Mouse (Mus musculus) liver, embryonic 16.5 days (tissue): ENCODE results near the gene Cdh16. TPM values are rescaled to one million over a fixed set of nuclear protein-coding genes. Genes with fewer than 3 reads are reported as not detected.

ENCODE experiments used
- ATAC-seq: fragments of 200-750 bp; cut with Nextera tagmentation; 2 replicates; pipeline ENCODE4 v1.8.0; 2017; ENCODE audit warnings: low read depth, mild to moderate bottlenecking, moderate number of reproducible peaks, moderate library complexity
- H3K27ac ChIP-seq: fragments of 300-500 bp; sonication (generic); 2 replicates; pipeline ENCODE4 v1.5.1; 2014; ENCODE audit warnings: mild to moderate bottlenecking, low read length
- H3K27me3 ChIP-seq: fragments of 300-500 bp; sonication (generic); 2 replicates; pipeline ENCODE4 v1.6.1; 2014; ENCODE audit warnings: low read depth, low read length, mixed read lengths; ENCODE audit not compliant: control insufficient read depth, insufficient read depth
- H3K36me3 ChIP-seq: fragments of 300-500 bp; sonication (generic); 2 replicates; pipeline ENCODE4 v1.6.1; 2014; ENCODE audit warnings: mild to moderate bottlenecking; ENCODE audit not compliant: control insufficient read depth, insufficient read depth
- H3K4me1 ChIP-seq: fragments of 300-500 bp; sonication (generic); 2 replicates; pipeline ENCODE4 v1.6.1; 2014; ENCODE audit warnings: low read depth, low read length, mixed read lengths; ENCODE audit not compliant: control insufficient read depth
- H3K4me2 ChIP-seq: fragments of 300-500 bp; sonication (generic); 2 replicates; pipeline ENCODE4 v1.6.1; 2014; ENCODE audit warnings: low read depth, low read length, mixed read lengths
- H3K4me3 ChIP-seq: fragments of 300-500 bp; sonication (generic); 2 replicates; pipeline ENCODE4 v1.5.1; 2014; ENCODE audit warnings: low read depth, mild to moderate bottlenecking, low read length
- H3K9ac ChIP-seq: fragments of 300-500 bp; sonication (generic); 2 replicates; pipeline ENCODE4 v1.6.1; 2014; ENCODE audit warnings: low read depth, low read length
- H3K9me3 ChIP-seq: fragments of 300-500 bp; sonication (generic); replicated peaks from 2 replicates; pipeline ENCODE4 v1.6.1; 2016; ENCODE audit warnings: low read length; ENCODE audit not compliant: control insufficient read depth
- WGBS: fragments of 180-500 bp; shearing (Covaris S2); extraction: QIAGEN DNeasy Blood & Tissue Kit; methylation state at CpG from one replicate; pipeline ENCODE4 v1.1.7; 2014; ENCODE audit not compliant: insufficient replicate concordance; 5-methylcytosine and 5-hydroxymethylcytosine counted together
- polyA plus RNA-seq: library from polyadenylated mRNA; unstranded; fragments of >200 nt; fragmentation: Nextera tagmentation; extraction: Ambion mirVana; gene quantifications from 2 replicates; pipeline ENCODE4 v1.2.1, GENCODE M21; 2015

Cdh16 gene
- polyA plus RNA-seq, 1 experiment from 2014 or later: 0.24 TPM

DNA sequence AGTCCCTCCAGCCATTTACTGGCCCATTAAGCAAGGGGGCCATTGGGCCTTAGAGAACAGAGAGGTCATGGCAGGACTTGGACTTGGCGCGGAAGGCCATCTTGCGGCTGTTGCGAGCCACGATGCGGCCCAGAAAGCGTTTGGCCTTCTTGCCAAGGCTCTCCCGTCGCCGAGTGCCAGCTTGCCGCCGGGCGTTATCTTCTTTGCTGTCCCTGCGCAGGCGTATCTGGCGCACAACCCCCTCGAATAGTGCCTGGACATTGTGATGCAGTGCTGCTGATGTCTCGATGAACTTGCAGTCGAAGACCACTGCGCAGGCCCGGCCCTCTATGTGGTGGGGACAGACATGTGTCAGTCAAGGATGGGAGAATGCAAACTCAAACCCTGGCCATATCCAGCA is 4.2 kb upstream of the Cdh16 start:
- H3K9ac ChIP-seq: no peak overlapping the region
- H3K27me3 ChIP-seq: peaks cover 23% of the 10 kb centered on the region
- H3K4me3 ChIP-seq: no peak overlapping the region
- no peak overlapping the region for H3K27ac ChIP-seq
- 85% methylated on average over 21 of the region's 21 CpGs for WGBS
- no peaks in the 10 kb centered on the region for H3K9me3 ChIP-seq
- H3K4me2 ChIP-seq: no peak overlapping the region
- ATAC-seq: no peak
- H3K36me3 ChIP-seq: no peaks in the 10 kb centered on the region
- peaks cover 2% of the 10 kb centered on the region; the same call in 1 of the 2 replicates for H3K4me1 ChIP-seq

DNA sequence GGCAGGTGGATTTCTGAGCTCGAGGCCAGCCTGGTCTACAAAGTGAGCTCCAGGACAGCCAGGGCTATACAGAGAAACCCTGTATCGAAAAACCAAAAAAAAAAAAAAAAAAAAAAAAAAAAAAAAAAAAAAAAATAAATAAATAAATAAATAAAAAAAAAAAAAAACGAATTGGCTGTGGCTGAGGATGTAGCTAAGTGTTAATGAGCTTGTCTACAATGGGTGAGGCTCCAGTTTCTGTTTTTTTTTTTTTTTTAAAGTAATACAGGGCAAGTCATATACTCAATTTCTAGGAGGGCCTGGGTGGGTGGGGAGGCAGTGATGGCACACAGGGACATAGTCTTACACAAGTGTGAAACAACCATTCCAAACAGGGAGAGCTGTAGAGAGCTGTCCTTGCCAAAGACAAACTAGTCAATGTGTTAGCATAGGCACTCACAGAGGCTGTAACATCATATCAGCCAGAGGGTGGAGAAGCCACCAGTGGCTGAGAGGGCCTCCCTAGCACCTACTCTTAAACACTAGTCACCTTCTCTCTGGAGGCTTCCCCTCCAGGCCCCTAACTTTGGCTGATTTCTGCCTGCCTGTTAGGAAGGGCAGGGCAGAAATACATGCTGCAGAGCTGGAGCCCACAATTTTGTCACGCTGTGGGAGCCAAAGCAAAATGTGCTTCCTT is 3.0 kb upstream of the Cdh16 start:
- 52% methylated on average over 4 of the region's 4 CpGs for WGBS
- no peak overlapping the region for H3K4me3 ChIP-seq
- no peak overlapping the region for H3K9ac ChIP-seq
- H3K9me3 ChIP-seq: no peaks in the 10 kb centered on the region
- H3K4me1 ChIP-seq: peaks cover 2% of the 10 kb centered on the region; the same call in 1 of the 2 replicates
- peaks cover 23% of the 10 kb centered on the region for H3K27me3 ChIP-seq
- H3K4me2 ChIP-seq: no peak overlapping the region
- H3K36me3 ChIP-seq: no peaks in the 10 kb centered on the region
- no peak for ATAC-seq
- no peak overlapping the region for H3K27ac ChIP-seq

DNA sequence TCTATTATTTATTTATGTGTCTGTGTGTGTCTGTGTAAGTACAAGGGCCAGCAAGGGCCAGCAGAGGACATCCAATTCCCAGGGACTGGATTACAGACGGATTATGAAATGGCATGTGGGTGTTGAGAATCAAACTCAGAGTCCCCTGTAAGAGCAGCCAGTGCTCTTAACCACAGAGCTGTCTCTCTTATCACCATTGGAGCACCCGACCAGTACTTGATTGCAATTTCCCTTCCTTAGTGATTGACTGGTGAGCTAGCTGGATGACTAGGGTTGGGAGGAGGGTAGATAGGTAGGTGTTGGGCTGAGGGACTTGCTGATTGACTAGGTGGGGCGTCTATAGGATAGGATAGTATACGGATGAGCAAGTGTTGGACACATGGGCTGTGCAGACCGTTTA is 3.4 kb downstream of the Cdh16 start:
- H3K4me3 ChIP-seq: no peak overlapping the region
- no peaks in the 10 kb centered on the region for H3K36me3 ChIP-seq
- no peaks in the 10 kb centered on the region for H3K4me1 ChIP-seq
- no peak overlapping the region for H3K27ac ChIP-seq
- no peak overlapping the region for H3K9ac ChIP-seq
- WGBS: 36% methylated on average over 5 of the region's 5 CpGs
- no peaks in the 10 kb centered on the region for H3K9me3 ChIP-seq
- ATAC-seq: no peak
- H3K4me2 ChIP-seq: no peak overlapping the region
- H3K27me3 ChIP-seq: no peaks in the 10 kb centered on the region

DNA sequence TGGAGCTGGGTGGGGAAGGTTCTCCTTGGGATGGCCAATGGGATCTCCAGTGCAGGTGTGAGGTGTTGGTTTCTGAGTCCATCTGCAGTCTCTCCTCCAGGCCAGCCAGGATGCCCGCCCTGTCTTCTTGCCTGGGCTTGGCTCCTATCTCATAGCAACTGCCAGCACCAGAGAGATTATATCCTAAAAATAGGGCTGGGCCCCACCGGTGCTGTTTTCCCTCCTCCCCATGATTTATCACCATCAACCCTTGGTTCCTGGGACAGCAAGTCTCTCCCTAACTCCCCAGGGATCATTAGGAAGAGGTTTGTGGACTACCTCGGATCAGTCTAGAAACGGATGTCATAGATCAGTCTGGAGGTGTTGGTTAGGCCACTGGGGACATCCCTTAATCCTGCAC is 11.1 kb downstream of the Cdh16 start:
- H3K9ac ChIP-seq: no peak overlapping the region
- H3K9me3 ChIP-seq: no peaks in the 10 kb centered on the region
- no peak overlapping the region for H3K27ac ChIP-seq
- H3K36me3 ChIP-seq: no peaks in the 10 kb centered on the region
- H3K4me2 ChIP-seq: no peak overlapping the region
- 48% methylated on average over 4 of the region's 4 CpGs for WGBS
- no peaks in the 10 kb centered on the region for H3K27me3 ChIP-seq
- H3K4me3 ChIP-seq: no peak overlapping the region
- no peak for ATAC-seq
- H3K4me1 ChIP-seq: no peaks in the 10 kb centered on the region

DNA sequence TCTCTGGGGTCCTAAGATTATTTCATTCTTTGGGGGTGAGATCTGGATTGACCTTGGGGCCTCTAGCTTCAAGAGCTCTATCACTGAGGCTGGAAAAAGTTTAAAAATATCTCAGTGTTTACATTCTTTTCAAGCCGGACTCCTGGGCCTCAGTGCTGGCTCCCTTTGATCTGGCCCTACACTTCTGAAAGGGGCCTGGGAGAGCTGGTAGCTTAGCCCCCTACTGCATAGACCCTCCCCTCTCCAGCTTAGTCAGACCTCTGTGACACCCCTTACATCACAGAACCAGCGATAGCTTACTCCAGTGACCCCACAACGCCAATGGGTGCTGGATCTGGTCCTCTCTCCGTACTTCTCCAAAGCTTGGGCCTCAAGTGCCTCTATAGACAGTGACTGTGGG is 12.6 kb downstream of the Cdh16 start:
- Histone ChIP-seq H3K9ac (no peak overlapping the region), H3K27ac (no peak overlapping the region), H3K27me3 (no peaks in the 10 kb centered on the region), H3K4me3 (no peak overlapping the region), H3K4me2 (no peak overlapping the region), H3K36me3 (no peaks in the 10 kb centered on the region), H3K9me3 (no peaks in the 10 kb centered on the region), H3K4me1 (no peaks in the 10 kb centered on the region)
- ATAC-seq: no peak
- 55% methylated on average over 4 of the region's 4 CpGs for WGBS

DNA sequence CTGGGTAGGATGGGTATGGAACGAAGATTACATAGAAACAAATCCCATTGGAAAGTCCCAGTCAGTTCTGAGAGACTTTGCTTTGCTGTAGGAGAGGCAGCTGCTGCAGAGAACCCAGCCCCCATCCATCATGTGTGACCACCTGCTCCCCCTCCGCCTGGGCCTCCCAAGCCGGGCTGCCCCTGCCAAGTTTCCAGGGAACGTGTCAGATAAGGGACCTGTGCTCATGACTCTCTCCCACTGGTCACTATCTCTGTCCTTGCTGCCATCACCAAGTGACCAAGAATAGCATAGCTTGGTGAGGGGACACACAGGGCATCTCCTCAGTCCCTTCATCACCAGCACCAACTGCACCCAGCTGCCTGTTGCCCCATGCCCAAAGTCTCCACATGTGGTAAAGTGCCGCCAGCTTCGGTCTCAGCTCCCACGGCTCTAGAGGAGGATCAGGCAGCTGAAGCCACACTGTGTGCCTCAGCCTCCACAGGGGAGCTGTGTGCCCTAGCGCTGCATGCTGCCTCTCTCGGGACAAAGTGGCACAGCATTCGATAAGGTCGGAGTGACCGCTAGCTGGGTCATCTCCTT is 13.9 kb downstream of the Cdh16 start:
- Histone ChIP-seq H3K27ac (no peak overlapping the region), H3K9me3 (no peaks in the 10 kb centered on the region), H3K4me2 (no peak overlapping the region), H3K27me3 (no peaks in the 10 kb centered on the region), H3K9ac (no peak overlapping the region), H3K4me1 (no peaks in the 10 kb centered on the region), H3K36me3 (no peaks in the 10 kb centered on the region), H3K4me3 (no peak overlapping the region)
- 66% methylated on average over 12 of the region's 12 CpGs for WGBS
- no peak for ATAC-seq

DNA sequence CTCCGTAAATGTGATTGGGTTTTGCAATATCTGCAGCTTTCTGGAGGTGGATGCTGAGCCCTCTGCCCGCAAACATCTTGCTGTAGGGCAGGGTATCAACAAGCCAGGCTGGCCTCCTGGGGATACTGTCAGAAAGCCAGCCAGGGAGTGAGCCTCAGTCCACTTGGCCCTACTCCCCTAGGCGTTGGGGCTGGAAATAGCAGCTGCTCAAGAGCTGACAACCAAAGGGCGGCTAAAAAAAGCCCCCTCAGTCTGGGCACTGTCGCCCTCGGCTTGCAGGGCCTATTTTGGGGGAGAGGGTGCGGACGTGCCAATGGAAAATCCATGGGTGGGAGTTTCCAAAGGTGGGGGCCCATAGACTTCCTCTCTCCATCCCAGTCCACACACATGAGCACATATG is 15.0 kb downstream of the Cdh16 start:
- no peak overlapping the region for H3K9ac ChIP-seq

DNA sequence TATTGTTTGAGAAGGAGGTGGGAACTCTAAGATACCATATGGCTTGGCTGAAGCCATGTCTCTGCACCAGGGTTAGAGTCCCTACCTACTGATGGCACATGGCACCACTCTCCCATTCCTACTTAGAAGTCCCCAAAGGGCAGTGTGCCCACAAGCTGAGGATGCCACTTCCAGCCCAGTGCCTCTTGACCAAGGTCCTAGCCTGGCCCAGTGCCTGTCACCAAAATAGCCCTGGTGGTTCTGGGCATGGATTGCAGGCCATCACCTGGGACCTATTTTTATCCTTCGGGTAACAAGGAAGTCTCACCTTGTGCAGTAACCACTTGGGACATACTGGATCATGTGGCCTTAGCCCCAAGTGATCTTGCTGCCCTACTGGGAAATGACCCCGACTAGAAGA is 16.3 kb downstream of the Cdh16 start:
- H3K9me3 ChIP-seq: no peaks in the 10 kb centered on the region
- H3K9ac ChIP-seq: no peak overlapping the region
- H3K36me3 ChIP-seq: no peaks in the 10 kb centered on the region
- ATAC-seq: no peak
- H3K27ac ChIP-seq: no peak overlapping the region
- H3K4me2 ChIP-seq: no peak overlapping the region
- 40% methylated on average over 2 of the region's 2 CpGs for WGBS
- H3K4me3 ChIP-seq: no peak overlapping the region
- H3K27me3 ChIP-seq: no peaks in the 10 kb centered on the region
- no peaks in the 10 kb centered on the region for H3K4me1 ChIP-seq

More for the DNA sequence above, 15.0 kb downstream of the Cdh16 start:
- Histone ChIP-seq H3K4me1 (no peaks in the 10 kb centered on the region), H3K36me3 (no peaks in the 10 kb centered on the region), H3K4me2 (no peak overlapping the region), H3K9me3 (no peaks in the 10 kb centered on the region), H3K27me3 (no peaks in the 10 kb centered on the region), H3K27ac (no peak overlapping the region), H3K4me3 (no peak overlapping the region)
- ATAC-seq: no peak
- 65% methylated on average over 8 of the region's 8 CpGs for WGBS

DNA sequence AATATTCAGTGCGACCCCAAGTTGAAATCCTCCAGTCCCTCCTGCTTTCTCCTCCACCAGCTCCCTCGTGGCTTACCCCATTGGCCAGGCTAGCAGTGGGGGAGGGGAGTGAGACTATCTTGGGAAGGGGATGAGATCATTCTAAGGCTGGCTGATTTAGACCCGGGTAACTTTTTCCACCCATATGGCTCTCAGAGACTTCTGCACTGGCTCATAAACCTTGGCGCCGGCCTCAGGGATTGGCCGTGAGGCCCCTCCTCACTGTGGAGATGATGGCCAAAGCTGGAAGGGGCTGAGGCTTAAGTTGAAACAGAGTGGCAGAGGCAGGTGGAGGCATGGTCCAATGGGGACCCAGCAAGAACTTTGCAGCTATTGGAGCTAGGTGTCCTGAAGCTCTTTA is 17.9 kb downstream of the Cdh16 start:
- no peak for ATAC-seq
- no peak overlapping the region for H3K4me3 ChIP-seq
- no peaks in the 10 kb centered on the region for H3K9me3 ChIP-seq
- H3K27me3 ChIP-seq: peaks cover 2% of the 10 kb centered on the region; the same call in 1 of the 2 replicates
- H3K9ac ChIP-seq: no peak overlapping the region
- no peaks in the 10 kb centered on the region for H3K36me3 ChIP-seq
- H3K4me2 ChIP-seq: no peak overlapping the region
- 42% methylated on average over 6 of the region's 6 CpGs for WGBS
- no peak overlapping the region for H3K27ac ChIP-seq
- H3K4me1 ChIP-seq: peaks cover 7% of the 10 kb centered on the region
